Mouse (Mus musculus): Measurements from ENCODE around the gene Pim2.

DNA sequence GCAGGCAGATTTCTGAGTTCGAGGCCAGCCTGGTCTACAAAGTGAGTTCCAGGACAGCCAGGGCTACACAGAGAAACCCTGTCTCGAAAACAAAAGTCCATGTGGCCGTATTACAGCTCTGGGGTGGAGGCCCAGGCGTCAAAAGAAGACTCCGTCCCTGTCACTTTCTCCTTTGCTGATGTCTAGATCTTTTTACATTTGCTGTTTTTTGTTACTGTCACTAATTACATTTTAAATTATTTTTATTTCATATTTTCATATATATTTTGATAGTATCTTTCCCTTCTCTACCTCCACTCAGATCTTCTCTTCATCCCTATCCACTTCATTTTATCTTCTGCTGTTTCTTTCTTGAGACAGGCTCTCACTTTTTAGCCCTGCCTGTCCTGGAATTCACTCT is 29.7 kb downstream of the Pim2 start, which contains the start of gene Gm10491:
- no peak for TF ChIP-seq CTCF (IDR thresholded peaks at IDR 0.05; ENCODE audit: borderline replicate concordance, insufficient read depth, low read depth, low read length)
- no peak for TF ChIP-seq POLR2A (IDR thresholded peaks at IDR 0.05; ENCODE audit: borderline replicate concordance, insufficient read depth, low read length)
